Mouse (Mus musculus) forelimb bud, embryonic 11.5 days (tissue): ENCODE data around the gene Farp1.

Experiments used
- DNase-seq: peaks from one replicate; pipeline ENCODE4 v3.0.0-alpha.2; 2012; ENCODE audit warnings: low read depth, low spot score

Gene Farp1

GRCm38 (mm10) chr14:121218620-121219019 is 183.6 kb downstream of the Farp1 start:
- DNase-seq = no peak

- DNase-seq = no peak
These were observed 184.4 kb downstream of the Farp1 start for GRCm38 (mm10) chr14:121219226-121220039.

GRCm38 (mm10) chr14:121220040-121220322 is 185.0 kb downstream of the Farp1 start:
- no peak for DNase-seq

- no peak for DNase-seq
These were observed 185.7 kb downstream of the Farp1 start for GRCm38 (mm10) chr14:121220723-121221122.

GRCm38 (mm10) chr14:121225804-121226203 is 190.8 kb downstream of the Farp1 start:
- DNase-seq = no peak

GRCm38 (mm10) chr14:121229036-121229773 is 194.2 kb downstream of the Farp1 start:
- DNase-seq = no peak

GRCm38 (mm10) chr14:121231232-121231631 is 196.2 kb downstream of the Farp1 start:
- DNase-seq = no peak

- DNase-seq = no peak
These were observed 199.8 kb downstream of the Farp1 start for GRCm38 (mm10) chr14:121234741-121235307.

GRCm38 (mm10) chr14:121236736-121237135 is 201.7 kb downstream of the Farp1 start:
- DNase-seq = no peak

GRCm38 (mm10) chr14:121238727-121239126 is 203.7 kb downstream of the Farp1 start:
- DNase-seq = no peak

- DNase-seq = no peak
These were observed 204.4 kb downstream of the Farp1 start for GRCm38 (mm10) chr14:121239386-121239785.

GRCm38 (mm10) chr14:121244104-121244503 is 209.1 kb downstream of the Farp1 start:
- no peak for DNase-seq

GRCm38 (mm10) chr14:121246048-121246731 is 211.2 kb downstream of the Farp1 start:
- no peak for DNase-seq

- peak; percentile 79 for DNase-seq
These were observed 212.3 kb downstream of the Farp1 start for GRCm38 (mm10) chr14:121247287-121247686.

- peak; percentile 16 for DNase-seq
These were observed 213.3 kb downstream of the Farp1 start for GRCm38 (mm10) chr14:121248346-121248745.

- DNase-seq = no peak
These were observed 216.1 kb downstream of the Farp1 start for GRCm38 (mm10) chr14:121251099-121251498.

GRCm38 (mm10) chr14:121251708-121252107 is 216.7 kb downstream of the Farp1 start:
- DNase-seq = no peak

GRCm38 (mm10) chr14:121252542-121252941 is 217.5 kb downstream of the Farp1 start:
- no peak for DNase-seq

- no peak for DNase-seq
These were observed 219.9 kb downstream of the Farp1 start for GRCm38 (mm10) chr14:121254869-121255268.

- DNase-seq = no peak
These were observed 220.5 kb downstream of the Farp1 start for GRCm38 (mm10) chr14:121255469-121255868.

GRCm38 (mm10) chr14:121256896-121257295 is 221.9 kb downstream of the Farp1 start:
- DNase-seq = no peak

GRCm38 (mm10) chr14:121259332-121259731 is 224.3 kb downstream of the Farp1 start:
- DNase-seq = no peak
